Mouse (Mus musculus) midbrain, embryonic 10.5 days (tissue): Measurements from ENCODE around the gene 3110082I17Rik. TPM values are rescaled to one million over a fixed set of nuclear protein-coding genes. Genes with fewer than 3 reads are reported as not detected.

ENCODE experiments used
- DNase-seq: peaks from one replicate; pipeline ENCODE4 v3.0.0-alpha.2; 2017; ENCODE audit warnings: low spot score
- H3K27ac ChIP-seq: fragments of 300-500 bp; sonication (generic); replicated peaks from 2 replicates; pipeline ENCODE4 v1.5.1; 2016; ENCODE audit warnings: mild to moderate bottlenecking
- H3K27me3 ChIP-seq: fragments of 300-500 bp; sonication (generic); 2 replicates; pipeline ENCODE4 v1.6.1; 2016; ENCODE audit warnings: low read depth, mild to moderate bottlenecking; ENCODE audit not compliant: poor library complexity, severe bottlenecking
- H3K36me3 ChIP-seq: fragments of 300-500 bp; sonication (generic); 2 replicates; pipeline ENCODE4 v1.6.1; 2016; ENCODE audit warnings: mild to moderate bottlenecking, moderate library complexity
- H3K4me1 ChIP-seq: fragments of 300-500 bp; sonication (generic); 2 replicates; pipeline ENCODE4 v1.6.1; 2016
- H3K4me3 ChIP-seq: fragments of 300-500 bp; sonication (generic); 2 replicates; pipeline ENCODE4 v1.5.1; 2016; ENCODE audit warnings: mild to moderate bottlenecking, moderate library complexity
- H3K9me3 ChIP-seq: fragments of 300-500 bp; sonication (generic); replicated peaks from 2 replicates; pipeline ENCODE4 v1.6.1; 2016; ENCODE audit warnings: mild to moderate bottlenecking
- WGBS: fragments of 180-500 bp; shearing (Covaris S2); methylation state at CpG from one replicate; pipeline ENCODE4 v1.1.7; 2016; 5-methylcytosine and 5-hydroxymethylcytosine counted together
- polyA plus RNA-seq: library from polyadenylated mRNA; unstranded; fragments of >200 nt; fragmentation: Nextera tagmentation; extraction: Ambion mirVana; gene quantifications from 2 replicates; pipeline ENCODE4 v1.2.1, GENCODE M21; 2016

The 3110082I17Rik gene
- polyA plus RNA-seq, 1 experiment from 2014 or later = 64.7 TPM

GRCm38 (mm10) chr5:139480406-139480805 is 20.1 kb upstream of the 3110082I17Rik start:
- DNase-seq = no peak
- peaks cover 15% of the 10 kb centered on the region for H3K4me1 ChIP-seq
- WGBS = 91% methylated on average over 10 of the region's 10 CpGs
- peaks cover 70% of the 10 kb centered on the region for H3K36me3 ChIP-seq
- no peak overlapping the region for H3K27ac ChIP-seq
- no peak overlapping the region for H3K4me3 ChIP-seq
- H3K27me3 ChIP-seq = no peaks in the 10 kb centered on the region
- H3K9me3 ChIP-seq = no peaks in the 10 kb centered on the region

DNA sequence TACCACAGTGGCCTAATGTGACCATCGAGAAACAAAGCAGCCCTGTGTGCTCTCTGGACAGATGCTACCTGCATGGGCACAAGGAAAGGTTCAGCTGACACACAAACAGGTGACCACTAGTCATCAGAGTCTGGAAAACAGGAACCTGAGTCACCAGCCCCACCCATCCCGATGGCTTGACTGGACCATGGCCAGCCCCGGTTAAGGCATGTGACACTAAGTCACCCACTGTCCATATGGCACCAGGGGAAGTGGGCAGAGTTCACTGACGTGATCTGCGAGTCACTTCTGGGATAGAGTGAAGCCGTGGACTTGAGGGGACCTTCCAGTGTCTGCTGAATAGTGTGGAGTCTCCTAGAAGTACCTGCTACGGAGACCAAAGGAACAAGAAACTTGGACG is 18.8 kb upstream of the 3110082I17Rik start:
- no peak overlapping the region for H3K27ac ChIP-seq
- H3K27me3 ChIP-seq = no peaks in the 10 kb centered on the region
- peaks cover 83% of the 10 kb centered on the region for H3K36me3 ChIP-seq
- WGBS = 93% methylated on average over 8 of the region's 8 CpGs
- no peak for DNase-seq
- H3K4me3 ChIP-seq = no peak overlapping the region
- H3K4me1 ChIP-seq = peaks cover 12% of the 10 kb centered on the region
- H3K9me3 ChIP-seq = no peaks in the 10 kb centered on the region

- Histone ChIP-seq H3K27me3 (no peaks in the 10 kb centered on the region), H3K36me3 (peaks cover 93% of the 10 kb centered on the region), H3K9me3 (no peaks in the 10 kb centered on the region), H3K4me1 (no peaks in the 10 kb centered on the region), H3K4me3 (no peak overlapping the region), H3K27ac (no peak overlapping the region)
- 71% methylated on average over 9 of the region's 9 CpGs for WGBS
- DNase-seq = no peak
These were observed 14.4 kb upstream of the 3110082I17Rik start for GRCm38 (mm10) chr5:139474741-139475140.

DNA sequence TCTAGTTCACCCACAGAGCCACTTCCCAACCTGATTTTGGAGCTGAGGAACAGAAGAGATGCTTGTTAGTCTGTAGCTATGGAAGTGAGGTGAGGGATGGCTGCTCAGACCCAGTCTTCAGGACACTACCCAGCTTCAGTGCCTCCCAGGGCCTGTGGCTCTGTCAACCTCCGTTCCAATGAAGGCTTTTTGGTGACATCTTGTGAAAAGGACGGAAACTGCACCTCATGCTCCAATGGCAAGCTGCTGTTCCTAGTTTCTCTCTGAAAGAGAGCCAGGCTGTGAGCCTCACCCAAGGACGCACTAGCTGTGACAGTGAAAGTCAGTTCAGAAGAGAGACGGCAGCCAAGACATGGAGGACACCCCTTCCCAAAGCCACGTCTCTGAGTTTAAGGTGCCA is 7.7 kb upstream of the 3110082I17Rik start:
- 49% methylated on average over 5 of the region's 5 CpGs for WGBS

GRCm38 (mm10) chr5:139466801-139467200 is 6.5 kb upstream of the 3110082I17Rik start:
- Histone ChIP-seq H3K4me1 (no peaks in the 10 kb centered on the region), H3K27me3 (no peaks in the 10 kb centered on the region), H3K9me3 (no peaks in the 10 kb centered on the region), H3K36me3 (peaks cover 14% of the 10 kb centered on the region), H3K4me3 (no peak overlapping the region), H3K27ac (no peak overlapping the region)
- DNase-seq = no peak
- WGBS = 66% methylated on average over 4 of the region's 4 CpGs

More for the DNA sequence above, 7.7 kb upstream of the 3110082I17Rik start:
- no peak for DNase-seq
- H3K4me1 ChIP-seq = no peaks in the 10 kb centered on the region
- H3K27me3 ChIP-seq = no peaks in the 10 kb centered on the region
- no peak overlapping the region for H3K27ac ChIP-seq
- H3K4me3 ChIP-seq = no peak overlapping the region
- H3K9me3 ChIP-seq = no peaks in the 10 kb centered on the region
- peaks cover 26% of the 10 kb centered on the region for H3K36me3 ChIP-seq

DNA sequence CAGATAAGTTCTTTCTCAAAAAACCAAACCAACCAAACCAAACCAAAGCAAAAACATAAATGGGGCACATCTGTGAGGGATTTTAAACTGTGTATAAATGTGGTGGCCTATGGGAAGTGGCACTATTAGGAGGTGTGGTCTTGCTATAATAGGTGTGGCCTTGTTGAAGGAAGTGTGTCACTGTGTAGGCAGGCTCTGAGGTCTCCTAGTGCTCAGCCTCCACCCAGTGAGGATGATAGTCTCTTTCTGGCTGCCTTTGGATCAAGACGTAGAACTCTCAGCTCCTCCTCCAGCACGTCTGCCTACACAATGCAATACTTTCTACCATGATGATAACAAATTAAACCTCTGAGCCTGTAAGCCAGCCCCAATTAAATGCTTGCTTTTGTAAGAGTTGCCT is 6.0 kb upstream of the 3110082I17Rik start:
- Histone ChIP-seq H3K4me1 (no peaks in the 10 kb centered on the region), H3K27ac (no peak overlapping the region), H3K36me3 (peaks cover 9% of the 10 kb centered on the region), H3K4me3 (no peak overlapping the region), H3K27me3 (no peaks in the 10 kb centered on the region), H3K9me3 (no peaks in the 10 kb centered on the region)
- no peak for DNase-seq
- 90% methylated on average over 2 of the region's 2 CpGs for WGBS

DNA sequence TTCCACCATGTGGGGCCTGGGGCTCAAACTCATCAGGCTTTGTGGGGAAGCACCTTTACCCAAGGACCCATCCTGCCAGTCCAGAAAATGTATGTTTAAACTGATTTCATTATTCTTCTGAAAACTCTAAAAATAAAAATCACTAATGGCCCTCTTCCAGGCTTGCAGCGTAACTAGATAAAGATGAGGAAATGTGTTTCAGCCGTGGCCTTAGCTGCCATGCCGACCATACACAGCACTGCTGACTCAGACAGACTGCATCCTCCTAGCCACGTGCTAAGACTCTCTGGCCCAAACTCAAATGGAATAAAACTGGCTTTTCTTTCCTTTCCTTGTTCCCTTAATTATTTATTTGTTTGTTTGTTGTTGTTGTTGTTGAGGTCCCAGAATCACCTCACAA is 4.5 kb upstream of the 3110082I17Rik start:
- Histone ChIP-seq H3K4me1 (peaks cover 9% of the 10 kb centered on the region), H3K4me3 (no peak overlapping the region), H3K9me3 (no peaks in the 10 kb centered on the region), H3K27me3 (no peaks in the 10 kb centered on the region), H3K36me3 (no peaks in the 10 kb centered on the region), H3K27ac (no peak overlapping the region)
- DNase-seq = no peak
- WGBS = 83% methylated on average over 4 of the region's 4 CpGs

DNA sequence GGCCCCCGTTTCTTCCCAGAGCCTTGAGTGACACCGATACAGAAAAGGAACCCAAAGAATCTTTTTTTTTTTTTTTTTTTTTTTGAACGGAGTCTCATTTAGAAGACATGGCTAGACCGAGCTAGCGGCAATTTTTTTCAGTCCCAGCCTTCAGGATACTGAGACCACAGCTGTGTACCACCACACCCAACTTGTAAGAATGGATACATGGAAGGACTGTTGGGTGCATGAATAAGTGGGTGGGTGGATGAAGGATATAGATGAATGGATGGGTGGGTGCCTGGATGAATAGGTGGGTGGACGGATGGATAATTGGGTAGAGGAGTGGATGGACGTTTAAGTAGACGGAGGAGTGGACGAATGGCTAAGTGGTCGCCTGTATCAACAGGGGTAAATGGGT is 389 bp downstream of the 3110082I17Rik start:
- H3K4me1 ChIP-seq = peaks cover 21% of the 10 kb centered on the region
- peaks cover 21% of the 10 kb centered on the region for H3K36me3 ChIP-seq
- no peak for DNase-seq
- no peaks in the 10 kb centered on the region for H3K9me3 ChIP-seq
- H3K27ac ChIP-seq = peak overlapping the region; percentile 79
- H3K27me3 ChIP-seq = no peaks in the 10 kb centered on the region
- H3K4me3 ChIP-seq = peak overlapping the region; percentile 74
- WGBS = 14% methylated on average over 10 of the region's 10 CpGs

DNA sequence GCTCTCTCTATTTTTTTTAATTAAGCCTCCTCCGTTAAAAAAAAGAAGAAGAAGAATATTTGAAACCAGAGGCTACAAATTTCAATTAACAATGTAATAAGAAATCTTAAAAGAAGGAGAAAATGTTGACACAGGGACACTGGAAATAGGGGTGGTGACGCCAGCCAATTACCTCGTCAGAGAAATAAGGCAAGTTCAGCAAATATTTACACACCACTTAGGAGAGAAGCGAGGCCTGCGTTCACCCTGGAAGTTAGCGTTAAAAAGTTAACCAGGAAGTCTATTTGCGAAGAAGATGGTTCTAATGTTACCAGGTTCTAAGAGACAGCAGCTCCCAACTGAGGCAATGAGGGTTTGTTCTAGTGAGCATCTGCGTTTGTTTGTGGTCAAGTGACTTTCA is 3.1 kb downstream of the 3110082I17Rik start:
- no peak for DNase-seq
- WGBS = 87% methylated on average over 8 of the region's 8 CpGs
- Histone ChIP-seq H3K9me3 (no peaks in the 10 kb centered on the region), H3K27me3 (no peaks in the 10 kb centered on the region), H3K27ac (no peak overlapping the region), H3K4me1 (peaks cover 21% of the 10 kb centered on the region), H3K36me3 (peaks cover 48% of the 10 kb centered on the region), H3K4me3 (no peak overlapping the region)

- Histone ChIP-seq H3K27me3 (no peaks in the 10 kb centered on the region), H3K4me1 (peaks cover 15% of the 10 kb centered on the region), H3K27ac (no peak overlapping the region), H3K36me3 (peaks cover 57% of the 10 kb centered on the region), H3K9me3 (no peaks in the 10 kb centered on the region), H3K4me3 (no peak overlapping the region)
- DNase-seq = no peak
- 93% methylated on average over 12 of the region's 12 CpGs for WGBS
These were observed 5.2 kb downstream of the 3110082I17Rik start for GRCm38 (mm10) chr5:139455166-139455565.

DNA sequence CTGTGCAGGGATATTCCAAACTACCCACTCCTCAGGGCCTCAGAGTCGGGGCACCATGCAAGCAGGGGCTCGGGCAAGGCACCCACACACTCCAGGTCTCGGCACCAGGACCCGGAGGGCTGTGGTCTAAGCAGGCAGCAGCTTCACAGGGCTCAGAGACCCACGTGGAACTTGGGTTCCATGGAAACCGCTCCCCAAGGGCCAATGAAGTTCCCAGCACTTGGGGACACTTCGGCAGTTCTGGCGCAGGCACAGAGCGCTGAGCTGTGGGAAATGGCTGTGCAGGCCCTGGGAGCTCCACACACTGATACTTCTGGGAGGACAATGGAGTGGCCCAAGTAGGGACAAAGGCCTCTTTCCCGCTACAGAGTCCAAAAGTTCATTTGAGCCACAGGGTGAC is 7.3 kb downstream of the 3110082I17Rik start:
- 93% methylated on average over 10 of the region's 10 CpGs for WGBS
- Histone ChIP-seq H3K36me3 (peaks cover 52% of the 10 kb centered on the region), H3K9me3 (no peaks in the 10 kb centered on the region), H3K27me3 (no peaks in the 10 kb centered on the region), H3K4me1 (peaks cover 13% of the 10 kb centered on the region), H3K4me3 (no peak overlapping the region), H3K27ac (no peak overlapping the region)
- no peak for DNase-seq

DNA sequence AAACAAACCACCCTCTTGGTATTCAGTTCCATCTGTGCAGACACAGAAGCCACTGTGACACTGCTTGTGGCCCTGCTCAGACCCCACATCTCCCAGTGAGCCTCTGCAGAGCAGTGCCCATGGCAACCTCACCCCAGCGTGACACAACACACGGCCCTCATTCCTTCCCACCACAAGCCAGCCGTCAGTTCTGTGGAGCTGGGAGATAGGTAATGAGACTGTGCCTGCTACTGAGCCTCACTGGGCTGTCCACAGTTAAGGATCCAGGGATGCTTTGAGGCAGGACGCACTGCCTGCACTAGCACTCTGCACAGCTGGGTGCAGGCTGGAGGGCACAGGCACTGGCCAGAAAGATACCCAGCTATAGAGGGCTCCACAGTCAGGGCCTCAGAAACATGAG is 10.4 kb downstream of the 3110082I17Rik start:
- Histone ChIP-seq H3K4me1 (peaks cover 22% of the 10 kb centered on the region), H3K27ac (peak overlapping the region; percentile 35), H3K4me3 (no peak overlapping the region), H3K36me3 (peaks cover 35% of the 10 kb centered on the region), H3K27me3 (no peaks in the 10 kb centered on the region), H3K9me3 (no peaks in the 10 kb centered on the region)
- 48% methylated on average over 4 of the region's 4 CpGs for WGBS
- peak; percentile 24 for DNase-seq

DNA sequence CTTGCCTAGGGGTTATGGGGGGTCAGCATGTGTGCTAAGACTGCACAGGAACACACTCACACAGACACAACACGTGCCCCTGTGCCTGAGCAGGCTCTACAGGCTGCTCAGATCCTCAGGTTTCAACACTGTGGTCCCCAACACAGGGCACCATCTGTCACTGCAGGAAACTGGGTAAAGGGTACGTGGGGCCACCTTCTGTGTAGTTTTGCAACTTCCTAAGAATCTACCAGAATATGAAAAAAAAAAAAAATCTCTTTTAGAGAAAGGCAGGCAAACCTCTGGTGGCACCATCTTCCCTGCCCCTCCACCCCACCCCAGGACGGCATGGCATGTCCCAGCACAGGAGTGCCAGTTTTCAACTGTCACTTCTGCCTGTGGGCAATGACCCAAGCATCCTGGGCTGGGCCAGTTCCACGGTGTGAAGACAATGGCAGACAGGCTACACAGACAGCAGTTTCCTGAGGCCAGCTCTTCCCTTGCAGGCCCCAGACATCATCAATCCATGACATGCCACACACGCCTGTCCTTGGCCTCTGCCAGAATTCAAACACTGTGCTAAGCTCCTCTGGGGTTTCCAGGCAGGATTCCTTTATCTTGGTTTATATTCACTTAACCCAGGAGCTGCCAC is 11.1 kb downstream of the 3110082I17Rik start:
- no peak overlapping the region for H3K4me3 ChIP-seq
- H3K36me3 ChIP-seq = peaks cover 29% of the 10 kb centered on the region
- no peaks in the 10 kb centered on the region for H3K9me3 ChIP-seq
- peak overlapping the region; percentile 35; the same call in 1 of the 2 replicates for H3K27ac ChIP-seq
- H3K27me3 ChIP-seq = no peaks in the 10 kb centered on the region
- DNase-seq = no peak
- WGBS = 81% methylated on average over 5 of the region's 5 CpGs
- peaks cover 25% of the 10 kb centered on the region for H3K4me1 ChIP-seq

DNA sequence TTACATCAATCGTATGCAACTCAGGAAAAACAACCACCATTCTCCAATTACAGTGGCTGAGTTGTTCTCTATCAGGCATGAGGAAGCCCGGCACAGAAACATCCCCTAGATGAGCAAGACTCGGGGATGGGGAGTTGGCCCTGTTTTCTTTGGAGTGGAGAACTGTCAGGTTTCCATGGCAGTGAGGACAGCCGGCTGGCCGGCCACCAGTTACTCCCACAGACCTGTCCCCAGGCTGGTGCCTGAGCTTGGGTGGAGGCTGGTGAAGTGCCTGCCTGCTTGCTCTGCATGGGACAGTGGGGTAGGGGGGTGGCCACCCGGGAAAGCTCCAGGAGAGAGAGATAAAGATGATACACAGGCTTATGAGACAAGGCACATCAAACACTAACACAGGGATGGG is 12.3 kb downstream of the 3110082I17Rik start:
- Histone ChIP-seq H3K9me3 (no peaks in the 10 kb centered on the region), H3K27me3 (no peaks in the 10 kb centered on the region), H3K36me3 (peaks cover 16% of the 10 kb centered on the region), H3K27ac (no peak overlapping the region), H3K4me3 (no peak overlapping the region), H3K4me1 (peaks cover 29% of the 10 kb centered on the region)
- DNase-seq = no peak
- 83% methylated on average over 6 of the region's 6 CpGs for WGBS
